Mouse (Mus musculus) layer of hippocampus, postnatal 10 days (tissue): ENCODE data around the gene Mrpl42. TPM values are rescaled to one million over a fixed set of nuclear protein-coding genes. Genes with fewer than 3 reads are reported as not detected.
A peak's percentile ranks its signal among the peaks of the same experiment; 100 is the strongest.
"Not testable (repeated sequence)": the region's sequence is repeated elsewhere in the genome, so short reads cannot be mapped to it uniquely, and the experiment has no call there.

Source experiments
- DNase-seq, 2 experiments: peaks; one replicate each; pipeline ENCODE4 v3.0.0; 2021; ENCODE audit warnings: low spot score in 2 of 2
- long read RNA-seq: library from polyadenylated mRNA; stranded (forward); transcript quantifications from one replicate; pipeline ENCODE4 v2.0.0, GENCODE M21; 2023
- total RNA-seq, 2 experiments: library from RNA; stranded (reverse); gene quantifications; 2 replicates each; pipeline ENCODE4 v1.2.3; 2021

The Mrpl42 gene
- total RNA-seq: 10 to 100 TPM; 76.8 to 84.2 TPM
- long read RNA-seq, transcript Mrpl42-203 (6 exons, 661 nt): major isoform, 110 of 144 reads
- long read RNA-seq, partial matches to known transcripts: 7 of 144 reads
- long read RNA-seq, other reads (novel, unspliced or antisense): 22 of 144 reads

- peak; percentile 75 to 83 for DNase-seq
These were observed at the start of gene Mrpl42 for GRCm38 (mm10) chr10:95501463-95502081. Mrpl42 (minus strand) TSS chr10:95501940.

GRCm38 (mm10) chr10:95550506-95550905 is 48.8 kb upstream of the Mrpl42 start:
- DNase-seq: no peak

- not testable (repeated sequence) for DNase-seq
These were observed 47.3 kb upstream of the Mrpl42 start for GRCm38 (mm10) chr10:95549080-95549479.

DNA sequence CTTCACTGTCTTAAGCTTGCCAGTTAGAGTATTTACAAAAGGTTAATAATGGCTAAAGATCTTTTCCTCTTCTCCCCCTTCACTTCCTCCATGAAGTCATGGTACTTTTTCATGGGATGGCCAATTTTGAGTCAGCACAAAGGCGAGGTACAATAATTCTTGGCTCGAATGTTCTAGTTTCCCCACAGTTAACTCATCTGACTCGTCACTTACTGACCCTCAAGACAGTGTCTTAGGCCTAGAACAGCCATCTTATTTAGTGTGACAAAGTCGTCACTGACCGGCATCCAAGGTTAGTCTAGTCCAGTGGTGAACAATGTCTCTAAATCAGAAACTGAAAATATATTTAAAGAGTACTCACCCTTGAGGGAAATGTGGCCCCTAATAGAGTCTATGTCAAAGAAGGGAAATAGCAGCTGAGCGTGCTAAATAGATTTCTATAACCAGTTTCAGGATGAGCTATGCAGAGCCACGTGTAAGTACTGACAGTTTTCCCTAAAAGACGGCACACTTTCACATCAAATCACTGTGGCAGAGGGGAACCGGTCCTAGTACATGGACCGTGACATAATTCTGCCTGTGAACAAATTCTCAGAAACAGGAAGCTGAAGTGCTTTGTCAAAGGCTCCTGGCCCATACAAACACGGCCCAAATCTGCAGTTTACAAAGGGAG is 46.5 kb upstream of the Mrpl42 start:
- DNase-seq: no peak

- no peak for DNase-seq
These were observed 44.4 kb upstream of the Mrpl42 start for GRCm38 (mm10) chr10:95546178-95546577.

GRCm38 (mm10) chr10:95545051-95545450 is 43.3 kb upstream of the Mrpl42 start:
- no peak for DNase-seq

GRCm38 (mm10) chr10:95544651-95545050 is 42.9 kb upstream of the Mrpl42 start:
- DNase-seq: no peak

DNA sequence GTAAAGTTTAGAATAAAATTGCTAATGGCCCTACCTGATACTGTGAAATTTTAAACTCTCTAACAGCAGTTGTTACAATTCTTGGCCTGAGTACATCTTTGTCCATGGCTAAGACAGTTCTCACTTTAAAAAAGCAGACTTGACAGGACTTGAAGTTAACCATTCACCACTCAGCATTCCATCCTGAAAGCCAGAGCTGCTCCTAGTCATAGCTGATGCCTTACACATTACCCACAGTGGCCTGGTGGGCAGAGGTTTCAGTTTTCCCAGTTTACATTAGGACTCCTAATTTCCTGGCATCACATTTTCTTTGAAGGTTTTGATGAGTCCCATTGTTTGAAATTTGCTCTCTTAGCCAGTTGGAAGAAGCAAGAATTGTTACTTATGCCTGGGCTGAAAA is 42.3 kb upstream of the Mrpl42 start:
- no peak for DNase-seq

DNA sequence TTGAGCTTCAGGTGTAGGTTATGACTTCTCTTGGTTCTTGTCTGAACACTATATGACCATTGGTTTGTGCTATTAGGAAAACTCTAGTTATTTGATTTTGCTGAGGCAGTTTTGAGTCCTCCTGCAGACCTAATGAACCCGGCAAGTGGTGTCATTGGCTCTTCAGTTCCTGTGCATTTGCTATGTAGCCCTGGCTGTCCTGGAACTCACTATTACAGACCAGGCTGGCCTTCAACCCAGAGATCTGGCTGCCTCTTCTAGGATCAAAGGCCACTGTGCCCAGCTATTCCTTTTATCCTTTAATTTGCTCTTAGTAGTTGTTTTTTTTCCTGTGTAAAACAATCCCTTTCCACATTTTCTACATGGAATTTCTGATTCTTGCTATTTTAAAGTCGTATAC is 41.6 kb upstream of the Mrpl42 start:
- no peak for DNase-seq

GRCm38 (mm10) chr10:95542916-95543315 is 41.2 kb upstream of the Mrpl42 start:
- DNase-seq: no peak

DNA sequence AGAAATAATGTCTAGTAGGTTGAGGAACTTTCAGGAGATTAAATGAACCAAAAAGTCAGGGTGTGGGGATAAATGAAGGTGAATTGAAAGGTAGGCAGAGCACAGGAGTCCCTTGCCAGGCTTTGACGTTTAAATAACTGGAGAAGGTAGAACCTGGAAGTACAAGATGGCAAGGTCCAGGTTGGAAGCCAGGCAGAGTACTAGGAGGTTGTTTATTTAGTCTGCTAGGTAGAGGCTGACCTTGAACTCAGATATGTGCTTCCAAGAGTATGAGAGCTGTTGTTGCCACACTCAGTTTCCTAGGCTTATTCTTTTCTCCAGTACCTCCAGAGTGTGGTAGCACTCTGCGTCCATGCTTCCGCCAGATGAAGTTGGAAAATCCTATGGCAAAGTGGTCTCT is 38.1 kb upstream of the Mrpl42 start:
- no peak for DNase-seq

DNA sequence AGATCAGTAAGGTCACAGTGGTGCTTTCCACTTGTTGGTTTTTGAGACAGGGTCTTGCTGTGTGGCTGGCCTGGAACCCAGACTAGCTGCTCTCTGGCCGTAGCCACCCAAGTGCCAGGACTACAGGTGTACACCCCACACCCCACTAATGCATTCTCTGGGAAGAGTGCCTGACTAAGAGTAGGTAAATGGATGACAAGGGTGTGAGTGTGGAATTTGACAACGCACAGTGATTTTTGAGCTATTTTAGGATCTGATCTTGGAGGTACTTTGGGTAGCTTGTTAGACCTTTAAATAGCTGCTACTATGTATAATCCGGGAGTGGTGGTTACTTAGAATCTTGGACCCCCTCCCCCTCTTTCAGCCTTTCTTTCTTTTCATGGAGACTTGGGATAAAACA is 37.5 kb upstream of the Mrpl42 start:
- DNase-seq: no peak

- no peak for DNase-seq
These were observed 34.4 kb upstream of the Mrpl42 start for GRCm38 (mm10) chr10:95536222-95536541.

DNA sequence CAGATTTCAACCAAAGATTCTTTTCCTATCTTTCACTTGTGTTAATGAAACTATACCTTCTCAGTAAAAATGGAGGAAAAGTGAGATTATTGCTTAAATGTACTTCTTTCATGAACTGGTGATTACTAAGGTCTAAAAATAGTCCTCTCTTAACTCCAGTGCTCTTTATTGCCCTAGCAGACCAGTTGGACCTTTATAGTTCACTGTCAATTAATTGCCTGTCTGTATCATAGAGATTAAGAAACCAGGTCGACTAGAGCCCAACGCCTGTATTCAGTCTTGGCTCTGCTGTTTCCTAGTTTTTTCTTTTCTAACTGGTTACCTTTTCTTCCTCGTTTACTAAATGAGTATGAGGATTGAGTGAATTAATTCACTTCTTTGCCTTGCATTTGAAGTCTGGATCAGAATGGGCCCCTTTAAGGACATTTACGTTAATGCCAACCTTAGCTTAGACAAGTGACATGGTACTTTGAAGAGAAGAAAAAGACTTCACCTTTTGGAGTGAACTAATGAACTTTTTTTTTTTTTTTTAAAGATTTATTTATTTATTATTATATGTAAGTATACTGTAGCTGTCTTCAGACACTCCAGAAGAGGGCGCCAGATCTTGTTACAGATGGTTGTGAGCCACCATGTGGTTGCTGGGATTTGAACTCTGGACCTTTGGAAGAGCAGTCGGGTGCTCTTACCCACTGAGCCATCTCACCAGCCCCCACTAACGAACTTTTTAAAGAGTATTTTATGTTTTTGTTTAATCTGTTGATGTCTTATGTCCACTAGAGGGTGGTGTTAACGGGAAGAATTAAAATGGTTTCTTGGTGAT is 33.9 kb upstream of the Mrpl42 start:
- no peak for DNase-seq

- no peak for DNase-seq
These were observed 31.6 kb upstream of the Mrpl42 start for GRCm38 (mm10) chr10:95533382-95533781.

DNA sequence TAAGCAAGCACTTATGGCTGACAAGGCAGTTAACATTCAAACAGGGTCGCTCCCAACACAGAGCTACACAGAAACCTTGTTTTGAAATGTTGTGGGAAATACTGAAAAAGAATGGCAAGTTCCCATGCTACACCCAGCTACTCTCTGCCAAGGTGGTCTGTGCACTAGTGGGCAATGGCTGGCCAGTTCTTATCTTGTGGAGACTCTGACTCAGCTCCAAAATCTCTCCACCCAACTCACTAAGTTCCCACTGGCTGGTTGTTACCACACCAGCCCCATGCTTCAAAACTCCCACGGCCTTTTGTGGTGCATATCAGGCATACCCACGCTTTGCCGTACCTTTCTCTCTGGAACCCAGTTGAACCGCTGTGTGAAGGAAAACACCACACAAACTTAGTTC is 31.2 kb upstream of the Mrpl42 start:
- no peak for DNase-seq

- no peak for DNase-seq
These were observed 28.9 kb upstream of the Mrpl42 start for GRCm38 (mm10) chr10:95530551-95531121.

GRCm38 (mm10) chr10:95526495-95527122 is 24.9 kb upstream of the Mrpl42 start:
- DNase-seq: no peak

DNA sequence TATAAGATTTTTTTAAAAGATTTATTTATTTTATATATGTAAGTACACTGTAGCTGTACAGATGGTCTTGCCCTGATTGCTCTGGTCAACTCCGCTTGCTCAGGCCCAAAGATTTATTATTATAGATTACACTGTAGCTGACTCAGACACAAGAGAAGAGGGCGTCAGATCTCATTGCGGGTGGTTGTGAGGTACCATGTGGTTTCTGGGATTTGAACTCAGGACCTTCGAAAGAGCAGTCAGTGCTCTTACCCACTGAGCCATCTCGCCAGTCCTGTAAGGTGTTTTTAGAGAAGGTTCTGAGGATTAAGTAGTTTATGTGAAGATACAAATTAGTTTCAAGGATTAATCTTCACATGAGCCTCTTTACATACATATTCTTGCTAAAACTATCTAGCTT is 24.1 kb upstream of the Mrpl42 start:
- no peak for DNase-seq

GRCm38 (mm10) chr10:95525037-95525675 is 23.4 kb upstream of the Mrpl42 start:
- DNase-seq: no peak

GRCm38 (mm10) chr10:95517656-95518055 is 15.9 kb upstream of the Mrpl42 start:
- DNase-seq: no peak
